Mouse (Mus musculus) hindbrain, postnatal 0 days (tissue): ENCODE measurements around the gene Cenpv. TPM values are rescaled to one million over a fixed set of nuclear protein-coding genes. Genes with fewer than 3 reads are reported as not detected.

Experiments
- ATAC-seq: fragments of 200-750 bp; cut with Nextera tagmentation; 2 replicates; pipeline ENCODE4 v1.8.0; 2017; ENCODE audit warnings: mild to moderate bottlenecking, moderate TSS enrichment, moderate library complexity
- DNase-seq: peaks from one replicate; pipeline ENCODE4 v3.0.0-alpha.2; 2015; ENCODE audit warnings: low spot score
- H3K27ac ChIP-seq: fragments of 300-500 bp; sonication (generic); 2 replicates; pipeline ENCODE4 v1.5.1; 2014; ENCODE audit warnings: mild to moderate bottlenecking
- H3K27me3 ChIP-seq: fragments of 300-500 bp; sonication (generic); 2 replicates; pipeline ENCODE4 v1.6.1; 2014; ENCODE audit warnings: low read length, mixed read lengths; ENCODE audit not compliant: insufficient read depth
- H3K36me3 ChIP-seq: fragments of 300-500 bp; sonication (generic); 2 replicates; pipeline ENCODE4 v1.6.1; 2014; ENCODE audit warnings: low read length, mixed read lengths; ENCODE audit not compliant: insufficient read depth
- H3K4me1 ChIP-seq: fragments of 300-500 bp; sonication (generic); 2 replicates; pipeline ENCODE4 v1.6.1; 2014; ENCODE audit warnings: antibody characterized with exemption, low read length, mixed read lengths; ENCODE audit not compliant: insufficient read depth
- H3K4me2 ChIP-seq: fragments of 300-500 bp; sonication (generic); 2 replicates; pipeline ENCODE4 v1.6.1; 2014; ENCODE audit warnings: low read depth, mild to moderate bottlenecking, low read length, moderate library complexity, mixed read lengths
- H3K4me3 ChIP-seq: fragments of 300-500 bp; sonication (generic); 2 replicates; pipeline ENCODE4 v1.5.1; 2014; ENCODE audit warnings: low read length
- H3K9ac ChIP-seq: fragments of 300-500 bp; sonication (generic); replicated peaks from 2 replicates; pipeline ENCODE4 v1.6.1; 2014; ENCODE audit warnings: mild to moderate bottlenecking, low read length, moderate library complexity, mixed read lengths
- H3K9me3 ChIP-seq: fragments of 300-500 bp; sonication (generic); 2 replicates; pipeline ENCODE4 v1.6.1; 2016; ENCODE audit warnings: low read length, mixed read lengths
- CTCF ChIP-seq: IDR thresholded peaks from 2 replicates; pipeline ENCODE4 v1.5.1; 2016; ENCODE audit warnings: antibody characterized with exemption, control low read depth, low read depth
- WGBS: fragments of 180-500 bp; shearing (Covaris S2); extraction: QIAGEN DNeasy Blood & Tissue Kit; methylation state at CpG from one replicate; pipeline ENCODE4 v1.1.7; 2014; 5-methylcytosine and 5-hydroxymethylcytosine counted together
- polyA plus RNA-seq: library from polyadenylated mRNA; unstranded; fragments of >200 nt; fragmentation: Nextera tagmentation; extraction: Ambion mirVana; gene quantifications from 2 replicates; pipeline ENCODE4 v1.2.1, GENCODE M21; 2015
- total RNA-seq: library from RNA; depleted of rRNA; stranded (reverse); fragments of >200 nt; gene quantifications from 2 replicates; pipeline ENCODE4 v1.2.3, GENCODE M21; 2014

Gene Cenpv
- total and polyA plus RNA-seq, 2 experiments from 2014 or later = 32.8 to 64.1 TPM

- ATAC-seq (no peak), DNase-seq (no peak)
- Histone ChIP-seq H3K4me3 (peak overlapping the region; percentile 44), H3K4me1 (peaks cover 18% of the 10 kb centered on the region), H3K36me3 (peaks cover 7% of the 10 kb centered on the region; the same call in 1 of the 2 replicates), H3K9ac (no peak overlapping the region), H3K27me3 (no peaks in the 10 kb centered on the region), H3K9me3 (no peaks in the 10 kb centered on the region), H3K27ac (no peak overlapping the region), H3K4me2 (peak overlapping the region; percentile 71)
- WGBS = 60% methylated on average over 5 of the region's 5 CpGs
- TF ChIP-seq CTCF = no peak
These were observed 15.2 kb upstream of the Cenpv start for GRCm38 (mm10) chr11:62554163-62554855.

GRCm38 (mm10) chr11:62553633-62554032, 14.6 kb upstream of the Cenpv start:
- Histone ChIP-seq H3K36me3 (peaks cover 7% of the 10 kb centered on the region; the same call in 1 of the 2 replicates), H3K9ac (peak overlapping the region; percentile 19; the same call in 1 of the 2 replicates), H3K27ac (no peak overlapping the region), H3K4me2 (peak overlapping the region; percentile 71), H3K4me1 (peaks cover 18% of the 10 kb centered on the region), H3K9me3 (no peaks in the 10 kb centered on the region), H3K4me3 (peak overlapping the region; percentile 44), H3K27me3 (no peaks in the 10 kb centered on the region)
- DNase-seq (no peak), ATAC-seq (no peak)
- WGBS = 76% methylated on average over 5 of the region's 5 CpGs
- TF ChIP-seq CTCF = no peak

GRCm38 (mm10) chr11:62553186-62553585, 14.1 kb upstream of the Cenpv start:
- ATAC-seq = no peak

GRCm38 (mm10) chr11:62551226-62552119, 12.4 kb upstream of the Cenpv start:
- Histone ChIP-seq H3K4me2 (peak overlapping the region; percentile 93), H3K4me1 (peaks cover 18% of the 10 kb centered on the region), H3K36me3 (peaks cover 7% of the 10 kb centered on the region; the same call in 1 of the 2 replicates), H3K27ac (peak overlapping the region; percentile 100), H3K9me3 (no peaks in the 10 kb centered on the region), H3K9ac (peak overlapping the region; percentile 65), H3K27me3 (no peaks in the 10 kb centered on the region), H3K4me3 (peak overlapping the region; percentile 79)
- peak; percentile 90 for ATAC-seq
- TF ChIP-seq CTCF = no peak
- peak; percentile 97 for DNase-seq
- WGBS = under 1% methylated on average over 58 of the region's 58 CpGs

More at GRCm38 (mm10) chr11:62553186-62553585, 14.1 kb upstream of the Cenpv start:
- H3K27ac ChIP-seq = no peak overlapping the region
- no peak for DNase-seq
- H3K36me3 ChIP-seq = peaks cover 7% of the 10 kb centered on the region; the same call in 1 of the 2 replicates
- no peaks in the 10 kb centered on the region for H3K9me3 ChIP-seq
- WGBS = 20% methylated on average over 1 of the region's 1 CpGs
- peak overlapping the region; percentile 19; the same call in 1 of the 2 replicates for H3K9ac ChIP-seq
- no peak for TF ChIP-seq CTCF
- H3K27me3 ChIP-seq = no peaks in the 10 kb centered on the region
- peak overlapping the region; percentile 71 for H3K4me2 ChIP-seq
- H3K4me1 ChIP-seq = peaks cover 18% of the 10 kb centered on the region
- peak overlapping the region; percentile 44 for H3K4me3 ChIP-seq

GRCm38 (mm10) chr11:62550727-62551225, 11.7 kb upstream of the Cenpv start, which contains the start of gene Ubb:
Gene Ubb, plus strand, starts transcription at chr11:62551171.
- Histone ChIP-seq H3K9ac (peak within 1 kb of the TSS; percentile 95), H3K36me3 (peaks cover 7% of the 10 kb centered on the region; the same call in 1 of the 2 replicates), H3K27me3 (no peaks in the 10 kb centered on the region), H3K4me3 (peak within 1 kb of the TSS; percentile 79), H3K4me1 (peaks cover 18% of the 10 kb centered on the region), H3K9me3 (no peaks in the 10 kb centered on the region), H3K4me2 (peak within 1 kb of the TSS; percentile 93), H3K27ac (peak within 1 kb of the TSS; percentile 100)
- no peak for TF ChIP-seq CTCF
- peak; percentile 100 for DNase-seq
- peak; percentile 97 for ATAC-seq
- WGBS = under 1% methylated on average over 40 of the region's 40 CpGs

- under 1% methylated on average over 11 of the region's 11 CpGs for WGBS
- peak overlapping the region; percentile 93 for H3K4me2 ChIP-seq
These were observed 11.2 kb upstream of the Cenpv start for GRCm38 (mm10) chr11:62550227-62550685.

More at GRCm38 (mm10) chr11:62550227-62550685, 11.2 kb upstream of the Cenpv start:
- no peak for TF ChIP-seq CTCF
- Histone ChIP-seq H3K9ac (peak overlapping the region; percentile 95), H3K4me1 (peaks cover 18% of the 10 kb centered on the region), H3K9me3 (no peaks in the 10 kb centered on the region), H3K36me3 (peaks cover 7% of the 10 kb centered on the region; the same call in 1 of the 2 replicates), H3K27ac (peak overlapping the region; percentile 100), H3K27me3 (no peaks in the 10 kb centered on the region), H3K4me3 (peak overlapping the region; percentile 79)
- ATAC-seq (peak; percentile 36), DNase-seq (peak; percentile 72)
